Mouse (Mus musculus) CH12.LX (cell line): Measurements from ENCODE around the gene Clec1a.

Source experiments
- MEF2A ChIP-seq: IDR thresholded peaks from 2 replicates; pipeline ENCODE4 v1.6.1; 2014; ENCODE audit warnings: low read depth, mild to moderate bottlenecking, inconsistent platforms, low read length, improper control_type of control experiment, borderline replicate concordance
- POLR2A ChIP-seq: IDR thresholded peaks from 2 replicates; pipeline ENCODE4 v1.6.1; 2011; ENCODE audit warnings: low read depth, mild to moderate bottlenecking, improper control_type of control experiment, low read length

- no peak for TF ChIP-seq POLR2A
- no peak for TF ChIP-seq MEF2A
Observed at GRCm38 (mm10) chr6:129393732-129394131, 58.1 kb downstream of the Clec1a start.
